Mouse (Mus musculus) lung, postnatal 14 days (tissue): ENCODE measurements around the gene Tmx4.

Experiments
- DNase-seq: peaks from one replicate; pipeline ENCODE4 v3.0.0; 2021

Gene Tmx4

DNA sequence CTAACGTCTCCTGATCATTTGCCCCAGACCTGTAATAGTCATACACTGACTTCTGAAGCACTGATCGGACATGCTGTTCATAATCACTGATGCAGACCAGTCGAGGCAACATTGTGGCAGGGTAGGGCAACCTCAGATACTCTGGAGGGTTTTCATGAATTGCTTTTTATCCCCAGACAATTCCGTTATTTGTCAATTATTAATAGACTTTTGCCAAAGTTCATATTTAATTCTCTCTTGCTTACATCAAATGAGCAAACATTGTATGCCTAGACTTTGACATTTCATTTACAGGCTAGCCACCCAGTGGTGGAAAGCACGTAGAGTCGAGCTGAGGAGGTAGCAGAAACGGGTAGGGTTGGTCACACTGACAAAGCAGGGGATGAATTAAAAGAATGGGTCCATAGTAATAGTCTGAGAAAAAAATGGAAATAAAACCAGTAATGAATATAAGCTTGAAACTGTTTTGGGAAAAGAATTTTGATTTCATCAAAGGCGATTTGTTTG is 89.7 kb downstream of the Tmx4 start, which contains the start of gene Hao1:
Gene Hao1 (minus strand): TSS at position 148 of the 507 bp plus-strand sequence.
- no peak for DNase-seq

DNA sequence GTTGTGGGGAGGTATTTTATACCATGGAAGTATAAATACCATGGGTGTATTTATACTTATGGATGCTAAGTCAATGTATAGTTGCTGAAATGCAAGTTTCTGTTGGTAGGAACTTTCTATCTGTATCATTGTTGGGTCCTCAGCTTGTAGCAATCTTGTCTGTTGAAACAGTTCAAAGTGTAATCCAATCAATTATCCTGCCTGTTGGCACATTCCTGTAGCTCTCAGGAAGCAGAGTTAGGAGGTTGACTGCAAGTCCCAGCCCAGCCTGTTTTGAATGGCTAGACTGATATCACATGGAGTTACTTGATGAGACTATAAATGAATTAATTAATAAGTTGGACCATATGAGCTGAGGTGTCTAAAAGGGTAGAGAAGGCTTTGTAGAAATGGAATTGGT is 91.6 kb downstream of the Tmx4 start:
- no peak for DNase-seq

DNA sequence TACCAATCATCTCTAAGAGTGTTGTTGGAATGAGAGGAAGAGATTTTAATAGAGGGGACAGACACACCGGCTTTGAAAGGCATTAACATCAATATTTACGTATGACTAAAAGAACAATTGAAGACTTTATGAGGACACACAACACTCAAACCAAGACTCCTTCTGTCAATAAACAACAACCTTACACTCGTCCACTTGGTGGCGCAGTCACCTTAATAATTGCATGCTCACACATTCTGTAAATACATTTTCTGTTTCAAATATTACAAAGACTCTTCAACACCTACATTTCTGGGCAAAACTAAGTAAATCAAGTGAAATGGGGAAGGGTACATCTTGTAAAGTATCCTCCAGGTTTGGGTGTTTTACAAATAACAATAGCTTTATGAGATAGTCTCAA is 94.2 kb downstream of the Tmx4 start:
- peak; percentile 76 for DNase-seq

DNA sequence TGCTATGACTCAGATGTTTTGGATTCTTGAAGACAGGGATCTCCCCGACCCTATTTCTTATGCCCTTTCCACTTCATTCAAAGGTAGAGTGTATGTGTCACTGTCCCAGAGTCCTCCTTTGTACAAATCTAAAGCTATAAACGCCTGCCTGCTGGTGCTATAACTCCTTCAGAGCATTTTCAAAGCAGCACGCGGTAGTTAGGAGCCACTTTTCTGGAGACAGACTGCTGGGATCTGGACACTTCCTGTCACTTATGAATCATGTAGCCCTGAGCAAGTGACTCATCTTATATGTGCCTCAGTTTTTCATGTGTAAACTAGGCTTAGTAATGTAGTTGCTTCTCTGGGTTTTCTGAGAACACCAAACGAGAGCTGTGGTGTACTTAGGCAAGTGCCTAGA is 98.8 kb downstream of the Tmx4 start:
- DNase-seq = no peak

DNA sequence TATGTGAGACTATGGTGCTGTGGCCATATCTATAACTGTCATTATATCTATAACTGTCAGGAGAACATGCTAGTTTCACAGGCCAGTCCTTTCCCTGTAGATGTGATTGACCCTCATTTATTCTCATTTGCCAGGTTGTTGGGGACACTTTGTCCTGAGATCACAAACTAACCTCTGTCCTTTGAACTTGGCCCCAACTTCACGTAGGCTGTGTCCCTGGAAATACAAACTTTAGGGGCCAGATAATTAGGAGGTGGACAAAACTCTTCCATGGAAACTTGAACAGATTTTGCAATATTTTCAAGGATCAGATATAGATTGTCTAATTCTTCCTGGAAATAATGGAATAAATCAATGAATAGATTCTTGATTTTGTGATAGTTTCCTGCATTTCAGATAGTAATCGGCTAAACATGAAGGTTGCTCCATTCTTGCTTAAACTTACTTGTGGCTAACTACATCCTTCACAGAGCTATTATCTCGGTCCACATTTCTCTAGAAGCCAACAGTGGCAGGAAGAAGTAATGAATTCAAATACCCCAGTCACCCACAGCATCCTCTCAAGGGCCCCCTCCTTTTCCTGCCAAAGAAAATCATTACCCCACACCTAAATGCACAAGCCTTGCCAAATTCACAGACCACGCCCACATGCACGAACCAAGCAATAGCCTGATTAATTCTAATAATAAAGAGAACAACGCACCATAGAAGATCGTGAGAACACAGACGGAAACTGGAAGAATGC is 99.5 kb downstream of the Tmx4 start:
- no peak for DNase-seq
